Mouse (Mus musculus): ENCODE results near the gene Irx5.

The Irx5 gene

GRCm38 (mm10) chr8:92358141-92358999 is 945 bp downstream of the Irx5 start:
- CTCF ChIA-PET: interaction anchor here in 3 of 4 experiments (0.8 to 1.6 kb wide), 5 partner anchors 9 to 561 kb away, joined by 3 to 5 read pairs (median 4); no protein-coding TSS in a partner anchor
- POLR2A ChIA-PET: interaction anchor here (0.6 to 2.6 kb wide), 9 partner anchors 8 to 560 kb away, joined by 3 to 10 read pairs (median 5); partner anchors contain the start of gene Irx3 (in 1 of the 4)

GRCm38 (mm10) chr8:92359000-92359832 is 1.8 kb downstream of the Irx5 start:
- ChIA-PET POLR2A (interaction anchor here in 3 of 4 experiments (0.6 to 2.6 kb wide), 6 partner anchors 7 to 559 kb away, joined by 3 to 10 read pairs (median 6); partner anchors contain the start of gene Irx3 (in 1 of the 3)), CTCF (interaction anchor here in 1 of 4 experiments (1.3 to 1.6 kb wide), 4 partner anchors 555 to 562 kb away, joined by 3 to 5 read pairs (median 4); no protein-coding TSS in a partner anchor)

- CTCF ChIA-PET: interaction anchor here in 1 of 4 experiments (1.4 to 1.6 kb wide), 3 partner anchors 556 to 562 kb away, joined by 3 to 5 read pairs (median 3); no protein-coding TSS in a partner anchor
- POLR2A ChIA-PET: interaction anchor here in 2 of 4 experiments (0.6 to 2.6 kb wide), 3 partner anchors 557 to 559 kb away, joined by 3 to 8 read pairs (median 4); partner anchors contain the start of gene Irx3 (in 1 of the 2)
Measured at GRCm38 (mm10) chr8:92359833-92360082, 2.3 kb downstream of the Irx5 start.

- ChIA-PET POLR2A (interaction anchor here in 1 of 4 experiments (0.6 kb wide), 1 partner anchor 175 kb away, joined by 4 read pairs; no protein-coding TSS in a partner anchor), CTCF (interaction anchor here in 1 of 4 experiments (1.4 to 1.6 kb wide), 3 partner anchors 556 to 563 kb away, joined by 3 to 5 read pairs (median 3); no protein-coding TSS in a partner anchor)
Measured at GRCm38 (mm10) chr8:92360083-92360861, 2.8 kb downstream of the Irx5 start.

GRCm38 (mm10) chr8:92361546-92362351 is 4.3 kb downstream of the Irx5 start:
- ChIA-PET CTCF (interaction anchor here in 2 of 4 experiments (0.6 to 0.8 kb wide), 2 partner anchors 227 to 298 kb away, joined by 3 read pairs; no protein-coding TSS in a partner anchor), POLR2A (interaction anchor here in 2 of 4 experiments (0.6 to 1.4 kb wide), 2 partner anchors 559 to 562 kb away, joined by 3 read pairs; no protein-coding TSS in a partner anchor)

GRCm38 (mm10) chr8:92362396-92363115 is 5.1 kb downstream of the Irx5 start:
- ChIA-PET CTCF (interaction anchor here in 1 of 4 experiments (0.8 kb wide), 1 partner anchor 228 kb away, joined by 3 read pairs; no protein-coding TSS in a partner anchor), POLR2A (interaction anchor here in 2 of 4 experiments (0.6 to 1.4 kb wide), 2 partner anchors 560 to 562 kb away, joined by 3 read pairs; no protein-coding TSS in a partner anchor)

- POLR2A ChIA-PET: no interaction called here
Measured at GRCm38 (mm10) chr8:92363217-92364147, 6.1 kb downstream of the Irx5 start.

GRCm38 (mm10) chr8:92364148-92364775 is 6.8 kb downstream of the Irx5 start:
- CTCF ChIA-PET: interaction anchor here in 3 of 4 experiments (0.7 to 1.5 kb wide), 5 partner anchors 8 to 833 kb away, joined by 3 to 11 read pairs (median 3); no protein-coding TSS in a partner anchor
- POLR2A ChIA-PET: interaction anchor here in 1 of 4 experiments (0.9 kb wide), 1 partner anchor 8 kb away, joined by 3 read pairs; no protein-coding TSS in a partner anchor

More at GRCm38 (mm10) chr8:92363217-92364147, 6.1 kb downstream of the Irx5 start:
- CTCF ChIA-PET: interaction anchor here in 1 of 4 experiments (0.7 to 1.0 kb wide), 2 partner anchors 93 to 559 kb away, joined by 3 to 5 read pairs; no protein-coding TSS in a partner anchor

GRCm38 (mm10) chr8:92364776-92365240 is 7.4 kb downstream of the Irx5 start:
- CTCF ChIA-PET: interaction anchor here in 2 of 4 experiments (0.8 to 1.5 kb wide), 3 partner anchors 9 to 833 kb away, joined by 3 to 11 read pairs (median 3); no protein-coding TSS in a partner anchor
- POLR2A ChIA-PET: interaction anchor here in 1 of 4 experiments (0.9 kb wide), 1 partner anchor 9 kb away, joined by 3 read pairs; no protein-coding TSS in a partner anchor

- POLR2A ChIA-PET: interaction anchor here in 1 of 4 experiments (0.5 to 1.0 kb wide), 3 partner anchors 9 to 19 kb away, joined by 3 to 7 read pairs (median 3); no protein-coding TSS in a partner anchor
Measured at GRCm38 (mm10) chr8:92365241-92365943, 8.0 kb downstream of the Irx5 start.

GRCm38 (mm10) chr8:92365944-92366735 is 8.7 kb downstream of the Irx5 start:
- POLR2A ChIA-PET: interaction anchor here in 2 of 4 experiments (0.5 to 2.1 kb wide), 6 partner anchors 8 to 309 kb away, joined by 3 to 7 read pairs (median 6); partner anchors contain the start of gene Irx5 (in 2 of the 2)
- CTCF ChIA-PET: interaction anchor here (0.5 to 1.7 kb wide), 19 partner anchors 8 to 1648 kb away, joined by 3 to 17 read pairs (median 4); partner anchors contain the start of gene Irx6 (in 1 of the 4)

More at GRCm38 (mm10) chr8:92365241-92365943, 8.0 kb downstream of the Irx5 start:
- CTCF ChIA-PET: interaction anchor here in 3 of 4 experiments (0.8 to 1.5 kb wide), 4 partner anchors 9 to 834 kb away, joined by 3 to 11 read pairs (median 3); no protein-coding TSS in a partner anchor

- ChIA-PET POLR2A (interaction anchor here in 2 of 4 experiments (0.6 to 2.1 kb wide), 6 partner anchors 9 to 308 kb away, joined by 3 to 7 read pairs (median 4); partner anchors contain the start of gene Irx5 (in 2 of the 2)), CTCF (interaction anchor here (0.5 to 1.7 kb wide), 24 partner anchors 9 to 1648 kb away, joined by 3 to 17 read pairs (median 4); partner anchors contain the start of gene Irx6 (in 1 of the 4))
Measured at GRCm38 (mm10) chr8:92366736-92367267, 9.4 kb downstream of the Irx5 start.

Measured in embryonic stem cell, embryonic (primary cell).